Mouse (Mus musculus) CH12.LX (cell line): ENCODE measurements around the gene 4933402D24Rik. TPM values are rescaled to one million over a fixed set of nuclear protein-coding genes. Genes with fewer than 3 reads are reported as not detected.

ENCODE experiments used
- polyA plus RNA-seq: library from polyadenylated mRNA; unstranded; fragments of >175 nt; gene quantifications from 2 replicates; pipeline ENCODE4 v1.2.1, GENCODE M21; 2012; ENCODE audit warnings: low read depth; ENCODE audit not compliant: insufficient read length
- total RNA-seq, 2 experiments: library from RNA; depleted of rRNA; stranded (reverse); fragments of 300-350 nt in 1 of 2; fragments of >200 nt in 1 of 2; gene quantifications; 2 replicates each; pipeline ENCODE4 v1.2.3; 2012 to 2014

The 4933402D24Rik gene
- total and polyA plus RNA-seq, 3 experiments, result not detected

Other genes starting within 250 kb of the 4933402D24Rik start
- gene Gm39653, start 153.3 kb downstream of the 4933402D24Rik start, total RNA-seq (2012; rRNA removed), result not detected in 2 replicates
- not detected in 2 replicates for gene Gm39653, start 153.3 kb downstream of the 4933402D24Rik start, total RNA-seq (2014; rRNA removed)
- gene Gm39653, start 153.3 kb downstream of the 4933402D24Rik start, polyA plus RNA-seq, result not detected in 2 replicates
- not detected in 2 replicates for gene Dytn, start 82.3 kb downstream of the 4933402D24Rik start, total RNA-seq (2012; rRNA removed)
- not detected in 2 replicates for gene Dytn, start 82.3 kb downstream of the 4933402D24Rik start, total RNA-seq (2014; rRNA removed)
- not detected in 2 replicates for gene Dytn, start 82.3 kb downstream of the 4933402D24Rik start, polyA plus RNA-seq
- gene Mdh1b, start 38.9 kb downstream of the 4933402D24Rik start, total RNA-seq (2012; rRNA removed), result 0.13 TPM in 1 of 2 replicates, not detected in the other
- gene Mdh1b, start 38.9 kb downstream of the 4933402D24Rik start, total RNA-seq (2014; rRNA removed), result 0.35 and 0.46 TPM in 2 replicates
- gene Mdh1b, start 38.9 kb downstream of the 4933402D24Rik start, polyA plus RNA-seq, result 0.19 and 0.49 TPM in 2 replicates
- 54.9 and 67.9 TPM in 2 replicates for gene Fastkd2, start 38.7 kb downstream of the 4933402D24Rik start, total RNA-seq (2012; rRNA removed)
- gene Fastkd2, start 38.7 kb downstream of the 4933402D24Rik start, total RNA-seq (2014; rRNA removed), result 88.3 and 94.5 TPM in 2 replicates
- gene Fastkd2, start 38.7 kb downstream of the 4933402D24Rik start, polyA plus RNA-seq, result 56.8 and 63.0 TPM in 2 replicates